Mouse (Mus musculus) E14TG2a.4 (cell line): Measurements from ENCODE around the gene Lrig2.

Source experiments
- CTCF ChIP-seq: conservative IDR thresholded peaks from 2 replicates; pipeline ENCODE4 v1.5.1; 2014; ENCODE audit warnings: low read length
- POU5F1 ChIP-seq: IDR thresholded peaks from 2 replicates; pipeline ENCODE4 v1.6.1; 2014; ENCODE audit warnings: low read length, borderline replicate concordance

DNA sequence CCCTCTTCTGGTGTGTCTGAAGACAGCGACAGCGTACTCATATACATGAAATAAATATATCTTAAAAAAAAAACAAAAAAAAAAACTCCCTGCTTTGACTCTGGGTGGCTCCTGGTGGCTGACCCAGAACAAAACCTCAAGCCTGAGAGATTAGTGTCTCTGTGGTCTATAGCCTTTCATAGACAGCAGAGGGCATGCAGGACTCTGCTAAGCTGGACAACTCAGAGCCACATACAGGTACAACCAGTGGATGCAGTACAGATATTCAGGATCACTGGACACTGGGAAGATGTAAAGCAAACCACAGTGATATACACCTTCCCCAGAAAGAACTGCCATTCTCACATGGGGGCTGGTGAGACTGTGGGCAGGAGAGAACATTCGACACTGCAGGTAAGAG, 32.1 kb upstream of the Lrig2 start:
- no peak for TF ChIP-seq CTCF
- TF ChIP-seq POU5F1 = no peak
